Mouse (Mus musculus) heart, embryonic 10.5 days (tissue): Measurements from ENCODE around the gene Tecr. TPM values are rescaled to one million over a fixed set of nuclear protein-coding genes. Genes with fewer than 3 reads are reported as not detected.
"Not testable (repeated sequence)": the region's sequence is repeated elsewhere in the genome, so short reads cannot be mapped to it uniquely, and the experiment has no call there.

Experiments used
- DNase-seq: peaks from one replicate; pipeline ENCODE4 v3.0.0-alpha.2; 2017; ENCODE audit warnings: low spot score
- H3K27ac ChIP-seq: fragments of 300-500 bp; sonication (generic); 2 replicates; pipeline ENCODE4 v1.5.1; 2016; ENCODE audit warnings: mild to moderate bottlenecking
- H3K27me3 ChIP-seq: fragments of 300-500 bp; sonication (generic); 2 replicates; pipeline ENCODE4 v1.6.1; 2016; ENCODE audit warnings: mild to moderate bottlenecking; ENCODE audit not compliant: poor library complexity, insufficient read depth, severe bottlenecking
- H3K36me3 ChIP-seq: fragments of 300-500 bp; sonication (generic); 2 replicates; pipeline ENCODE4 v1.6.1; 2016; ENCODE audit warnings: mild to moderate bottlenecking, moderate library complexity
- H3K4me1 ChIP-seq: fragments of 300-500 bp; sonication (generic); 2 replicates; pipeline ENCODE4 v1.6.1; 2016; ENCODE audit warnings: mild to moderate bottlenecking
- H3K4me3 ChIP-seq: fragments of 300-500 bp; sonication (generic); 2 replicates; pipeline ENCODE4 v1.5.1; 2016; ENCODE audit warnings: mild to moderate bottlenecking, moderate library complexity
- H3K9me3 ChIP-seq: fragments of 300-500 bp; sonication (generic); 2 replicates; pipeline ENCODE4 v1.6.1; 2016; ENCODE audit warnings: mild to moderate bottlenecking, moderate library complexity
- WGBS: fragments of 180-500 bp; shearing (Covaris S2); methylation state at CpG from one replicate; pipeline ENCODE4 v1.1.7; 2016; 5-methylcytosine and 5-hydroxymethylcytosine counted together
- polyA plus RNA-seq: library from polyadenylated mRNA; unstranded; fragments of >200 nt; fragmentation: Nextera tagmentation; extraction: Ambion mirVana; gene quantifications from 2 replicates; pipeline ENCODE4 v1.2.1, GENCODE M21; 2016

Tecr gene
- polyA plus RNA-seq, 1 experiment from 2014 or later = 608 TPM

DNA sequence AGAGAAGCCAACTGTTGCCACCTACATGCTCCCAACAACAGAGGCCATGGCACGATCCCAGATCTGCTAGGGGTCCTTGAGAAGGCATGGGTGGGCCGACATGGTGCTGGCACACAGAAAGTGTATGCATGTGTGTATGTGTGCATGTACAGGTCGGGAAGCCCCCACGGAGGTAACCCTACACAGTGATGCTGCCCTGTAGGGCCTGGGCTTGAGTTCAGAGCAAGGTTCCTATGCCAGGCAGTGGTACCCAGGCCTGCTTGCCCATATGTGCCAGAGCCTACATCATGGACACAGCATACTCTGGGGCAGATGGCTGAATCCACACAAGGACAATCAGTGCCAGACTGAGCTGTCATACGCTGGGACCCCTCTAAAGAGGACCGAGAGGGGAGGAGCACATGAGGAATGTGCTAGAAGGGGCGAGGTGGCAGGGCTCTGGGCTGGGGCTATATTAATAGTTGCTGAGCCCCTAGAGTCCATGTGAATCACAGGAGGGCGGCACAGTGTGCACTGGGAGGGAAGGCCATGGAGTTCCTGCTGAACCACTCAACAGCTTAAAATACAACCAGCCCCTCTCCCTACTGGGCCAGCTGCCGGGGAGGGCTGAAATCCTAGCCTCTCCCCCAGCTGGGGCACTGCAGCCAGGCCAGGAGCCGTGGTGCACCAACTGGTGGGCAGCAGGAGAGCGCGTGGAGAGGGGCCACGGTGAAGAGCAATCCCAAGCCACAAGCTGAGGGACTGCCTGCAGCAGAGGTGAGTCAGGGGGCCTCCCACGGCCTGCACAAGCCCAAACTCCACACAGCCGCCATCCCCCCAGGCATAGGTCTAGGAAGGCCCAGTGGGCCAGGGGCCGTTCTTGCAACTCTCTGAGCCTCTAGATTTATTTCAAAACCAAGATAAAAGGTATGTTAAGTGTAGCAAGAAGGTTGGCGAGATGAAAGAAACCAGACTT lies 31.9 kb downstream of the Tecr start:
- WGBS = 59% methylated on average over 17 of the region's 17 CpGs
- Histone ChIP-seq H3K4me3 (peak overlapping the region; percentile 36; the same call in 1 of the 2 replicates), H3K27ac (peak overlapping the region; percentile 93), H3K4me1 (peaks cover 78% of the 10 kb centered on the region), H3K36me3 (peaks cover 48% of the 10 kb centered on the region), H3K27me3 (no peaks in the 10 kb centered on the region), H3K9me3 (no peaks in the 10 kb centered on the region)
- peak; percentile 75 for DNase-seq

DNA sequence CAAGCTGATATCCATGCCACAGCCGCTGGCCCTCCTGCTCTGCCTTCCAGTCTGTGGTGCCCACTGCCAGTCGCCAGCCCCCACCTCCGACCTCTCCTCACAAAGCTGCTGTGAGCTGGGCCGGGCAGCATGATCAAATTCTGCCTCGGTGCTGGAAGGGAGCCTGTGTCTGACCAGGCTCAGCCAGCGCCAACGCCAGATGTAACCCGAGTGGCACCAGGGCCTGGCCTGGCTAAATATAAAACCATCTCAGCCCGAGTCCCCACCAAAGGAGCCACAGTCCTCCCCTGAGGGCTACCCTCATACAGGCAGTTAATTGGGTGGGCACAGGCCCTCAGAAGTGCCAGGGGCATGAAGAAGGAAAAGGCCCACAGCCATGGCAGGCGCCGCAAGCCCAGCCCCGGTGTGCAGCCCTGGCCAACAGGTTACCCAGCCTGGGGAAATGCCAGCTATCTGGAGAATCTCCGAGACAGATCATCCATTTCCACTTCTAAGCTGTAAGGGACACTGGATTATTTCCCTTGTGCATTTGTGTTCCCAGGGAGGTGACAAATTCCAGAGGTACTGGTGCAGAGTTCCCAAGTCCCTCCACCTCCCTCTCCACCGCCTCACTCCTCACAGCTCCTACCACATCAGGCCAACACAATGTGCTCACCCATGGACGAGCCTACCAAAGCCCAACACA lies 33.0 kb downstream of the Tecr start:
- peaks cover 49% of the 10 kb centered on the region for H3K36me3 ChIP-seq
- H3K27me3 ChIP-seq = no peaks in the 10 kb centered on the region
- H3K27ac ChIP-seq = peak overlapping the region; percentile 93
- H3K4me3 ChIP-seq = peak overlapping the region; percentile 23; the same call in 1 of the 2 replicates
- H3K4me1 ChIP-seq = peaks cover 68% of the 10 kb centered on the region
- 76% methylated on average over 15 of the region's 15 CpGs for WGBS
- DNase-seq = peak; percentile 74
- no peaks in the 10 kb centered on the region for H3K9me3 ChIP-seq

DNA sequence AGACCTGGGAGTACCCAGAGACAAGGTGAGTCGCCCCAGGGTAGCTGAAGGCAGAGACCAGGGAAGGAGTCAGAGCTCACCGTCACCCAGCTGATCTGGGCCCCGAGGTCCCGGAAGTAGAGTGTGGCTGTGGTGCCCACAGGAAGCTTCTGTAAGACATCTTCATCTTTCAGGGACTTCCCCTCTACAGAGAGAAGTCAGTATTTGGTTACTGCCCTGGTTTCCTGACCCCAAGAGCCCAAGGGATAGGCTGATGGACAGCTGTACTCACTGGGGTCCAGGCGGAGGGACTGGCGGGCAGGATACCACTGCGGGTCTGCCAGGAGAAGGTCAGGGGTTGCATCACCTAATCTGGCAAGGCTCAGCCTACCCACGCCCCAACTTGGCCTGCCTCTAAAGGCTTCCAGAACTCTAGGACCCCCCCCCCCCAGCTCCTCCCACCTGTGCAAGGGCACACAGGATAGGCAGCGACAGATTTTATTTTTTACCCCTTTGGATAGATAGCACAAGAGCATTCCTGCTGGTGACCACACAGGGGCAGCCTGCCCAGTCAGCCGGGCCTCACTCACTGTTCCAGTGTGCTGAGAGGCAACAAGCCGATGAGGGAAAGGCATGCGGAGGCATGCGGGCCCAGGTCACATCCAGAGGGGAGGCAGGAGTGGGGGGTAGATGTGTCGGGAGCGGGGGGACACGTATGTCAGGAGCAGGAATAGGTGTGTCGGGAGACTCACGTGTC lies 34.5 kb downstream of the Tecr start:
- peaks cover 59% of the 10 kb centered on the region for H3K36me3 ChIP-seq
- peak; percentile 75 for DNase-seq

DNA sequence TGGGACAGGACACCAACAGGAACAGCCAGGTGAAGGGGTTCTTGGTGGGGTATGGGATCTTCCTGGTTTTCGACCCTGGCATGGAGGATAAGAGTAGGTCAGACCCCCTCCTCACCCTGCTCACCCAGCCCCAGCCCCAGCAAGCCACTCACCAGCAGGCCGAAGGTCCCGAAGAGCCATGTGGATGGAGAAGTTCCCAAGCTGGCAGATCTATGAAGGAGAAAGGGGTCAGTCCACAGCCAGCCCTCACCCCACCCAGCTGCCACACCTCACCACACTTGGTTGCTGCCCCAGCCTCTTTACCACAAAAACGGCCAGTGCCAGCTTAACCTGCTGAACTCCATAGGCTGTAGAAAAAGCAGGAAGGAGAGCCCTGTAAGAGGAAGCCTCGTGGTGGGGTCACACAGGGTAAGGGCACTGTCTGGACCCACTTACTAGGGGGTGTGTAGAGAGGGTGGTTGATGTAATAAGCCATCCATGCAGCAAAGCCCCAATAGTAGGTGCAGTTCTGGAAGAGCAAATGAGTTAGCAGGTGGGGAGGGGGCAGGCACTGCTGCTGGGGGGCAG lies 35.4 kb downstream of the Tecr start:
- WGBS = 82% methylated on average over 5 of the region's 5 CpGs
- H3K36me3 ChIP-seq = peaks cover 59% of the 10 kb centered on the region
- H3K27me3 ChIP-seq = no peaks in the 10 kb centered on the region
- DNase-seq = peak; percentile 69
- no peak overlapping the region for H3K4me3 ChIP-seq
- no peaks in the 10 kb centered on the region for H3K9me3 ChIP-seq
- peaks cover 67% of the 10 kb centered on the region for H3K4me1 ChIP-seq
- no peak overlapping the region for H3K27ac ChIP-seq

More for the DNA sequence above, 34.5 kb downstream of the Tecr start:
- Histone ChIP-seq H3K4me3 (no peak overlapping the region), H3K9me3 (no peaks in the 10 kb centered on the region), H3K27ac (peak overlapping the region; percentile 93; the same call in 1 of the 2 replicates), H3K27me3 (no peaks in the 10 kb centered on the region), H3K4me1 (peaks cover 65% of the 10 kb centered on the region)
- 79% methylated on average over 18 of the region's 18 CpGs for WGBS

DNA sequence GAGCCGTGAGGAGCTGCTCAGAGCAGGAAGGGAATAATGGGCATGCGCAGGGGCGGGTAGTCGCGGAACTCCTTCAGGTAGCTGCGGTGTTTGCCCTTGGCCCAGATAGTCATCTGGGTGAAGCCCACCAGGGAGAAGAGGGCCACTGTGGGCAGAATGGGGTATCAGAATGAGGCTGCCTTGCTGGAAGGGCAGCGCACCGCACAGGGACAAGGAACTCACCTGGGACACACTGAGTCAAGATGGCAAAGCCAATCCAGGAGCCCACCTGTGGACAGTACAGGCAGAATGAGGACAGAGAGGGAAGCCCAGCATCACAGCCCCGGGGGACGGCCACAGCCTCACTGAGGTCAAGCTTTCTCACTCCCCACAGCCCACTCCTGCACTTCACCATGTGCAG lies 36.0 kb downstream of the Tecr start:
- H3K27me3 ChIP-seq = no peaks in the 10 kb centered on the region
- WGBS = 93% methylated on average over 10 of the region's 10 CpGs
- peaks cover 65% of the 10 kb centered on the region for H3K4me1 ChIP-seq
- no peak overlapping the region for H3K4me3 ChIP-seq
- no peaks in the 10 kb centered on the region for H3K9me3 ChIP-seq
- H3K36me3 ChIP-seq = peaks cover 59% of the 10 kb centered on the region
- no peak overlapping the region for H3K27ac ChIP-seq
- peak; percentile 73 for DNase-seq

DNA sequence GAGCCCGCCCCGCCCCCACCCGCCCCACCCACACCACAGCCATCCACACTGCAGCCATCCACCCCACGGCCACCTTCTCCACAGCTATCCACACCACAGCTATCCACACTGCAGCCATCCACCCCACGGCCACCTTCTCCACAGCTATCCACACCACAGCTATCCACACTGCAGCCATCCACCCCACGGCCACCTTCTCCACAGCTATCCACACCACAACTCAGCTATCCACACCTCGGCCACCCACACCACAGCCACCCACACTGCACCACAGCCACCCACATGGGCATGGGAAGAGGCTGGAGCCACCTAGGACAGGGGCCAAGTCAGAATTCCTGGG lies 36.8 kb downstream of the Tecr start:
- not testable (repeated sequence) for H3K27ac ChIP-seq, H3K27me3 ChIP-seq, H3K4me3 ChIP-seq, DNase-seq, H3K9me3 ChIP-seq
- WGBS = 92% methylated on average over 4 of the region's 7 CpGs
- Histone ChIP-seq H3K36me3 (peaks cover 57% of the 10 kb centered on the region), H3K4me1 (peaks cover 57% of the 10 kb centered on the region)

DNA sequence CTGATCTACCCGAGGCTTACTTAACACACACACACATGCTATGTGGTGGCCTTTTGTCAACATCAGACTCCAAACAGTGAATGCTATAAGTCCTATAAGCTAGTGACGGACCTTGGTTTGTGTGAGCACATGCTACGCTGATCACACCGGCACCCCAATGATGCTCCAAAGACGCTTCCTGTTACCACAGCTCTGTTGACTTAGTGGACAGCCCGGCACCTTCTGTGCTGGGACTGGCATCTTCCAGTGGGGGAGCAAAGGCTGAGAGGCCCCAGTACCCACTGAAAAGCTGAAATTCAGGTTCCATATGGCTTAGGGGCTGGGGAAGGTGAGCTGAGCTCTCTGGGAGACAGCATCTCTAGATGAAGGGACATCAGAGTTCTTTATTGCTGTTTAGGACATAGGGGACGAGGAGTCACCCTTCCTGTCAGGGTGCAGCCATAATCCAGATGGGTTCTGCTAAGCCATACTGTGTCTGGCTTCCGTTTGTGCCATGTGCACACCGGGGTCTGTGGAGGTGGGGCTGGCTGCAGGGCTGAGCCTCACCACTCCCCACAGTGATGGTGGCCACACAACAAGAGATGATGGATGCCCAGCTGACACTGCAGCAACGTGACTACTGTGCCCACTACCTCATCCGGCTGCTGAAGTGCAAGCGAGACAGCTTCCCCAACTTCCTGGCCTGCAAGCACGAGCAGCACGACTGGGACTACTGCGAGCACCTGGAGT lies 37.3 kb downstream of the Tecr start:
- Histone ChIP-seq H3K36me3 (peaks cover 57% of the 10 kb centered on the region), H3K4me1 (peaks cover 52% of the 10 kb centered on the region), H3K27me3 (no peaks in the 10 kb centered on the region), H3K27ac (no peak overlapping the region), H3K9me3 (no peaks in the 10 kb centered on the region), H3K4me3 (no peak overlapping the region)
- peak; percentile 69 for DNase-seq
- 88% methylated on average over 15 of the region's 15 CpGs for WGBS

DNA sequence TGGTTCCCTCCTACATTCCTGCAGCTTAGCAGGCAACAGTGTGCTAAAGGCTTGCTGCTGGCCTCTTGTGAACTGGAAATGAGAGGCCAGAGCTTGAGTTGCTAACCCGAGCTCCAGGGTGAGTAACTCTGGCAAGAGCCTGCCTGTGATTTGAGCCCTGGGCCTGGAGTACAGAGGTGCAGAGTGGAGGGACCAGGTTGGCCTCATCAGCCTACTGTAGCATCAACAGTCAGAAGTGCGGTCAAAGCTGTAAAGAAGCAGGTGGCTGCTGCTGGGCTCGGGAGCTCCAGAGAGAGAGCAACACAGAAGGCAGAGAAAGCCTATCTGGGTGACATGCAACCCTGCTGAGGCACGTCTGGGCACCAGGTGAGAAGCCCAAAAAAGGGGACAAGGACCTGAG lies 38.6 kb downstream of the Tecr start:
- H3K9me3 ChIP-seq = no peaks in the 10 kb centered on the region
- peaks cover 51% of the 10 kb centered on the region for H3K36me3 ChIP-seq
- H3K4me1 ChIP-seq = peaks cover 39% of the 10 kb centered on the region
- H3K4me3 ChIP-seq = no peak overlapping the region
- no peak for DNase-seq
- no peak overlapping the region for H3K27ac ChIP-seq
- H3K27me3 ChIP-seq = no peaks in the 10 kb centered on the region
- WGBS = 74% methylated on average over 4 of the region's 4 CpGs

DNA sequence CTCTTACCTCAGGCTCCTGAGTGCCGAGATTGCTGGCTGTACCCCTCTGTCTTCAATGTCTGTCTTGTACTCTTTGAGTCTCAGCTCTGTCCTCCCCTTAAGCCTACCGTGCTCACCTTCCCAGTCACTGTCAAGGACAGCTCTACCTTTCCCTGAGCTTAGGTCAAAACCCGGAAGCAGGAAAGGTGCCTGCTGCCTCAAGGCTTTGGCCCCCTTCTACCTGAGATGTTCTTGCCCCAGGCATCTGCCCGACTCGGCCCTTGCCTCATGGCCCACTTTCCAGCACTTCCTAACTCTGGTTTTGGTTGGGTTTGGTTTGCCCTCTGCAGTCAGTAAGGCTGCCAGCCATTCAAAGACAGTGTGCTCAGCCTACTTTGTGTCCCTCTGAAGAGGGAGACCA lies 39.0 kb downstream of the Tecr start:
- H3K9me3 ChIP-seq = no peaks in the 10 kb centered on the region
- peaks cover 48% of the 10 kb centered on the region for H3K36me3 ChIP-seq
- no peak overlapping the region for H3K4me3 ChIP-seq
- peaks cover 35% of the 10 kb centered on the region for H3K4me1 ChIP-seq
- DNase-seq = no peak
- no peak overlapping the region for H3K27ac ChIP-seq
- no peaks in the 10 kb centered on the region for H3K27me3 ChIP-seq
- 76% methylated on average over 5 of the region's 5 CpGs for WGBS

DNA sequence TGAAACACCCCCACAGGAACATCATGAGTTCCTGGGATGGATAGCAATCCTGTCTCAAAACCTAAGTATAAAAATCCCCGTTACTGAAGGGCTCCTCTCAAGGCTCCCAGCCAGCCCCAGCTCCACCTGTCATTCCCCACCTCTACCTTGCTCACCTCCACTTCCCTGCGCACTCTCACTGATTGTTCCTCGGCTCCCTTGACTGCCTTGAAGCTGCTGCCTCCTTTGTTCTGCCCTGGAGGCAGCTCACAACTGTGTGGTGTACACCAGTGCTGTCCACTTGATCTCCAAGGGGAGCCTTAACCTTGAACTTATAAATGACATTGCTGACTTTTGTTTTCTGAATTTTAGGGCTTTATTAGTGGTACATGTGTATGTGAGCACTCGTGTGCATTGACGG lies 39.6 kb downstream of the Tecr start:
- WGBS = 79% methylated on average over 5 of the region's 5 CpGs
- Histone ChIP-seq H3K4me3 (peak overlapping the region; percentile 90; the same call in 1 of the 2 replicates), H3K27ac (0 out of 2 replicates have a peak overlapping the region, but pooled peaks have one; percentile 32), H3K27me3 (no peaks in the 10 kb centered on the region), H3K4me1 (peaks cover 29% of the 10 kb centered on the region), H3K36me3 (peaks cover 42% of the 10 kb centered on the region), H3K9me3 (no peaks in the 10 kb centered on the region)
- no peak for DNase-seq

DNA sequence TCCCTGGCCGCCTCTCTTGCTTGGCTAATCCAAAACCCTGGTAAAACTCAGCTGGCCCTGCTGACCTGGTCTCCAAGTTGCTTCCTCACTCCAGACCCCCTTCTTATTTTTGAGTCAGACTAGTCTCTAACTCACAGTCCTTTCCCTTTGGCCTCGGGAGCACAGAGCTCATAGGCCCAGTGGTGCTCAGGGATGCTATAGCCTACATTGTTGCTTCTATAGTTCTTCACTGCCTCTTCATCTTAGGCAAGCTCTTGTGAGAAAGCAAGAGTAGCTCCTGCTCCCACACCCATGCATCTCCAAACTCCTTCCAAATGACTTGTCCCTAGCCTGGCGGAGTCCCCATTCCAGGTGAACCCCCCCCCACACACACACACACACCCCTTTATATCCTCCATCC lies 40.1 kb downstream of the Tecr start:
- H3K27ac ChIP-seq = peak overlapping the region; percentile 99; the same call in 1 of the 2 replicates
- 65% methylated on average over 3 of the region's 3 CpGs for WGBS

More for the DNA sequence above, 40.1 kb downstream of the Tecr start:
- Histone ChIP-seq H3K36me3 (peaks cover 37% of the 10 kb centered on the region), H3K27me3 (no peaks in the 10 kb centered on the region), H3K4me1 (peaks cover 26% of the 10 kb centered on the region), H3K9me3 (no peaks in the 10 kb centered on the region), H3K4me3 (peak overlapping the region; percentile 90)
- no peak for DNase-seq
